Mouse (Mus musculus) splenic B cell, adult 2 months (primary cell): Measurements from ENCODE around the gene Gsta3.
"Not testable (repeated sequence)": the region's sequence is repeated elsewhere in the genome, so short reads cannot be mapped to it uniquely, and the experiment has no call there.

Experiments used
- DNase-seq: peaks from one replicate; pipeline ENCODE4 v3.0.0-alpha.2; 2011; ENCODE audit warnings: low read depth, low spot score
- H3K27me3 ChIP-seq: 2 replicates; pipeline ENCODE4 v1.6.1; 2012; ENCODE audit warnings: mild to moderate bottlenecking, low read length, moderate library complexity, mixed read lengths; ENCODE audit not compliant: control insufficient read depth, poor library complexity, insufficient read depth, severe bottlenecking
- H3K36me3 ChIP-seq: 2 replicates; pipeline ENCODE4 v1.6.1; 2012; ENCODE audit warnings: mild to moderate bottlenecking, low read length, moderate library complexity, mixed read lengths; ENCODE audit not compliant: control insufficient read depth, poor library complexity, insufficient read depth, severe bottlenecking

Gsta3 gene

DNA sequence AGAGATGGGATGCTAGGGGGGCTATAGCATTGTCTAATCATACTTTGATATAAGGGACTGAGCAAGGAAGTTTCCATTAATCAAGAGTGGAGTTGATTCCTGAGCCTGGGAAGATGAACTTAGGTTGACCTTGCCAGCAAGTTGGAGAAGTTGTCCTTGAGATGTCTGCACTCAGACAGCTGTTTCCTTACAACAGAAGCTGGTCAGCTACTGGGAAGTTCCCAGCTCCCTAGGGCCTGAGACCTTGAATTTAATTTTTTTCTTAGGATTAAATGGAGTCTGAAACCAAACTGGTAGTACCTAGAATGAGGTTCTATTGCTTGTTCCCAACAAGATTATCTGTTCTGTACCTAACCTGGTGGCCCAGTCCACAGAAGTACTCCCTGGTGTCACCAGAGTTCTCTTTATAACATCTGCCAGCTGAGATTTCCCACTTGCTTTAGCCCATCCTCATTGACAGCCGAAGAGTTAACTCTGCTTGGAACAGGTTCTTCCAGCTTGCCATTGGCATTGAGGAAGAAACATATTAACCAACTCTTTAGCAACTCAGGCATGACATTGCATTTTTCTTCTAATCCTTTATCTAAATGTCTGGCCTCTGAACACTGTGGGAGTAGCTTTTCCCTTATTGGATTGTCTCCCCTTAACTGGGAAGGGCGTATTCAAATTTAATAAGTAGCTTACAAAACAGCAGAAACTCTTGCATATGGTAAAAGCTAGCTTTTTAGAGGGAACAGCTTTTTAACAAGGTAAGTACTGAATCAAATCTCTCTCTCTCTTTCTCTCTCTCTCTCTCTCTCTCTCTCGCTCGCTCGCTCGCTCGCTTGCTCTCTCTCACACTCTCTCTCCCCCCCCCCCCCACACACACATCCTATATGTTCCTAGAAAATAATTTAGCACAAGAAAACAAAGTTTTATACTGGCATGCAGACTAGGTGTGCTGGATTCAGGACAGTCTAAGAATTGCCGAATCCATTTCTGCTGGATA is at the start of gene Gsta3:
Gsta3 (plus strand) TSS at position 679 of the 988 bp plus-strand sequence.
- H3K27me3 ChIP-seq = no peaks in the 10 kb centered on the region

DNA sequence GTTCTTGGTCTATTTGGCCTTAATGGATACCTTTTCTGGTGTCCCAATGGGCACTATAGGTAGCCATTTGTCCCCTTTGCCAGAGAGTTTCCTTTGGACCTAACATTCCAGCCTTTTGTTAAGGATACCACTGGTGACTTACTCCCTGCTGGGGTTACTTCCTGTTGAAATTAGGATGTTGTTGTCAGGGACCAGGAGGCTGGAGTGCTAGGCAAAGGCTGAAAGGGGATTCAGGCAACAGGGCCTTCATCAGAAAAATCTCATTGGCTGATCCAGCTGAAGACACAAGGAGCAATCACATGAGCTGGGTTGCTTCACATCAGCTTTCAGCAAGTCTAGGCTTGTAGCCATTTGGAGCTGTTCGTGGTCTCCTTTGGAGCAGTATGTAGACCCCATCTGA is 34.1 kb upstream of the Gsta3 start:
- H3K27me3 ChIP-seq = no peaks in the 10 kb centered on the region
- no peak for DNase-seq
- no peaks in the 10 kb centered on the region for H3K36me3 ChIP-seq

More for the DNA sequence above, at the start of gene Gsta3:
- H3K36me3 ChIP-seq = no peaks in the 10 kb centered on the region
- DNase-seq = no peak

DNA sequence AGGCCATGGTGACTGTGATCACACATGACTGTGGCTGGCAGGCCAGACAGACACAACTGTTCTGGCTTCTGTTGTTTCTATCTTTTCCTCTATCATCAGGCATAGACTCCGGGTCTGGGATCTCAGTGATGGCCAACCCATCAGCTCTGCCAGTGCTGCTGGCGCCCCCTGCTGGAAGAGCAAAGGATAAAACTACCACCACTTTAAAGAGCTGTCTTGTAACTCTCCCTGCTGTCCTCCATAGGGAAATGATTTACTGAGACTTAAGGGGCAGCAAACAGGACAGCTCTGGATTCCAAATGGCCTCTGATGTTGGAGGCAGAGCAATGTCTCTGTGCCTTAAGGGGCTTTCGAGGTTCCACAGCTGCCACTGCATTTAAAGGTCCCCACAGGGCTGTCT is 26.9 kb upstream of the Gsta3 start:
- H3K36me3 ChIP-seq, DNase-seq, H3K27me3 ChIP-seq: not testable (repeated sequence)

DNA sequence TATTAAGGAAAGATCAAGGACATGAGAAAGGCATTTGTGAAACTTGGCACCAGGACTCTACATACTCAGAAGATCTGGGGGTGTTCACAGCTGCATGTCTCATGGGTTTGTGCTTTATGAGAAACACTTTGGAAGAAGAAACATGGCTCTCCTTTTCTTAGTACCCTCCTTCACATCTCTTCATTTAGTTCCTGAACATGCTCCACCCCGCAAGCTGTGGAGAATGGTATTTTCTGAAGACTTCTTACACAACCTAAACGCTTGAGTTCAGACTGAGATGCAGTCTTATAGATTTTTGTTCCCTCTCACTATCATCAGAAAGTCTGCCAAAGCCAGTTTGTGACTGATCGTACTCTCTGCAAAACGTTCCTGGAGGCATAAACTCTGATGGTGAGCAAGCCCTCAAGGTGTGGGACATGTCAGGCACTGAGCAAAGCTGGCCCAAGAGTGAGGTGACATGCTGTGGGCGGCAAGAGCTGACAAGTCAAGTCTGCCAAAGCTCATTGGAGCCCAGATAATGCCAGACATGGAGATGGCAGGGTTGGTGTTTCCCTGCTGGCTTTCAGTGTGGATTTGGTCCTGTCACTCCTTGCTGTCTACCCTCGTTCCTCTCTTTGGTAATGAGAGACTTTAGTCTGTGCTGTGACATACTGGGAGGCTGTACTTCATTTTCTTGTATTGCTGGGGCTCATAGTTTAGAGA is 26.2 kb upstream of the Gsta3 start:
- not testable (repeated sequence) for H3K27me3 ChIP-seq, H3K36me3 ChIP-seq, DNase-seq

DNA sequence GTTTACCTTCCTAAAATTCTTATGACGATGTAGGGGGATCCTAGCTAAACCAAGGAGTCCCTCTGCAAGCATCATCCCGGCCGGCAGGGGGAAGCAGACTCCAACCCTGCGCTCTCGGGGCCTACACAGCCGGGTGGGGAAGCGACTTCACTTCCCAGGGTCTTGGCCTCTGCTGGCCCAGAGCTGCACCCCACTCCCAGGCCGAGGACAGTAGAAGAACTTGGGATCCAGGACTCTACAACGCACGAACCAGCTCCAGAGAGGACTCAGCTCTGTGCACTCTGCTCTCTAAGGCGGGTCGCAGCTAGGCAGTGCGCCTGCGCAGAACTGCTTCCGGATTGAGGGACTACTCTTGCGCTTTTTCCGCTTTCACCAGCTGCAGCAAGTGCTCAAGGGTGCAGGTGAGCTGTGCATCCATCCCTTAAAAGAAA is 21.9 kb upstream of the Gsta3 start, which contains the start of gene Tmem14a:
Tmem14a (plus strand) TSS at position 87 of the 431 bp plus-strand sequence.
- H3K36me3 ChIP-seq = no peaks in the 10 kb centered on the region
- peak; percentile 91 for DNase-seq

DNA sequence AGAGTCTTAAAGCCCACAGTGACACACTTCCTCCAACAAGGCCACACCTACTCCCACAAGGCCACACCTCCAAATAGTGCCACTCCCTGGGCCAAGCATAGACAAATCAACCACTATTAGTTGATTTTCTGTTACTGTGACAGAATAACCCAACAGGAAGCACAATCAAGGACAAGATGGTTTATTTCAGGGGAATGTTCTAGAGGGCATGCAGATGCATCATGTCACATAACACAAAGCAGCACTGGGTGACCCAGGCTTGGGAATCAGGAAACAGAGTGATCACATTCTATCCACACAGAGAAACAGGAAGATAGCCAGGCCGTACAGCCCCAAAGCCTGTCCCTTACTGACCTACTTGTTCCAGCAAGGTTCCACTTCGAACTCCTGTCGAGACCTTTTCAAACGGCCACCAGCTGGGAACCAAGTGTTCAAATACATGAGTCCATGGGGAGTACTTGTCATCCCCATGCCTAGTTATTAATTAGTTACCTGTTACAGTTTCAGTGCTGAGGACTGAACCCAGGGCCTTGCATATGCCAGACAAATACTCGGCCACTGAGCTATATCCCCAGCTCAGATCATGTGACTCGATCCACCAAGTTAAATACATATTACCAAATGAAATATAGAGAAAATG is 12.5 kb upstream of the Gsta3 start:
- no peak for DNase-seq
- H3K27me3 ChIP-seq = no peaks in the 10 kb centered on the region
- no peaks in the 10 kb centered on the region for H3K36me3 ChIP-seq

More for the DNA sequence above, 21.9 kb upstream of the Gsta3 start, which contains the start of gene Tmem14a:
- no peaks in the 10 kb centered on the region for H3K27me3 ChIP-seq

DNA sequence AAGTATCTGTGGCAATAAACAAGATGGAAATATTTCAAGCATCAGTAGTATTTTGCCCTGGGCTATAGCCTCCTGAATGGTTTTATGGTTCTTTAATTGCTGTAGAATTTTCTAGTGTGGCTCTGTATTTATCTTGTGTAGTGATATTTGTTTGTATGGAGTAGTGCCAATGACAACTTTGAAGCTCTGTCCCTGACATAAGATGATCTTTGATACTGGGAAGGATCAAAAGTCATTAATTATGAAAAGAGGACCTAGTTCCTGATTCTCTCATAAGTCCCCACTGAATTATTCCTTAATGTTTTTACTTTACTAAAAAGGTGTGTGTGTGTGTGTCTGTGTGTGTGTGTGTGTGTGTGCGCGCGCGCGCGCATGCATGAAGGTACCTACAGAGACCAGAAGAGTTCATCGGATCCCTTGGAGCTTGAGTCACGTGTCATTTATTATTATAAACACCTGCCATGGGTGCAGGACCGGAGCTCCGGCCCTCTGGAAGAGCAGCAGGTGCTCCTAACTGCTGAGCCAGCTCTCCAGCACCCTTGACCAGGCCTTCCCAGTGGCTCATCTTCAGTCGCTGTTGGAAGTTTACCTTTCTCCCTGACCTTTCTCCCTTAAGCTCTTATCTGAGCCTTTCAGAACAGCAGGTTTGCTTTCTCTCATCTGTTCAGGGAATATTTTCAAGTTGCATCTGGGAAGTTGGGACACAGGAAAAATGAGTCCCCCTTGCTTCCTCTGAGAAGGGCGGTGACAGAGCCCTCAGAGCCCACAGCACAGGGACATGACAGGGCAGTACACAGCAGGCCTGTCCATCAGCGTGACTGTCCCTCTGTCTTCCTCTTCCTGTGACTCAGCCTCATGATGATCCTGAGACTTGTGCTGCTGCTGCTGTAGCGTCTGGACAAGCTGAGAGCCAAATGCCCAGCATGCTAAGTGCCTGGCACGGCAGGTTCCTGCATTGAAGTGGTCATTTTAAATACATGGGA is 11.4 kb upstream of the Gsta3 start:
- not testable (repeated sequence) for H3K27me3 ChIP-seq, DNase-seq, H3K36me3 ChIP-seq

DNA sequence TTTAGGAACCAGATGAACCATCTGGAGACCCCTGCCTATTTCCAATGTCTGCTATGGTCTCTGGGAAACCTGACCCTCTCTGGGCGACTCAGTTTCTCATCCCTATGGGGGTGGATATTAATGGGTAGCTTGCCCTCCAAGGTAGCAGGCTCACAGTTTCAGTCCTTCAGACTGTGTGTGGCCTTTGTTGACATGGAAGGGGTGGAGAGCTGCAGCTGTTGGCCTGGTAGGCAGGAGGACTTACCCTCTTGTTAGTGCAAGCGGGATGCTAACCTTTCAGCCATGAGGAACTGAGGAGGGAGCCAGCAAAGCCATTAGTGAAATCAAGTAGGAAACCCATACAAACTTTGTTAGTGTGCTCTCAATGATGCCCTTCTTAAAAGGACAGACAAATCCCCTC is 10.0 kb upstream of the Gsta3 start:
- Histone ChIP-seq H3K36me3 (no peaks in the 10 kb centered on the region), H3K27me3 (no peaks in the 10 kb centered on the region)
- no peak for DNase-seq

DNA sequence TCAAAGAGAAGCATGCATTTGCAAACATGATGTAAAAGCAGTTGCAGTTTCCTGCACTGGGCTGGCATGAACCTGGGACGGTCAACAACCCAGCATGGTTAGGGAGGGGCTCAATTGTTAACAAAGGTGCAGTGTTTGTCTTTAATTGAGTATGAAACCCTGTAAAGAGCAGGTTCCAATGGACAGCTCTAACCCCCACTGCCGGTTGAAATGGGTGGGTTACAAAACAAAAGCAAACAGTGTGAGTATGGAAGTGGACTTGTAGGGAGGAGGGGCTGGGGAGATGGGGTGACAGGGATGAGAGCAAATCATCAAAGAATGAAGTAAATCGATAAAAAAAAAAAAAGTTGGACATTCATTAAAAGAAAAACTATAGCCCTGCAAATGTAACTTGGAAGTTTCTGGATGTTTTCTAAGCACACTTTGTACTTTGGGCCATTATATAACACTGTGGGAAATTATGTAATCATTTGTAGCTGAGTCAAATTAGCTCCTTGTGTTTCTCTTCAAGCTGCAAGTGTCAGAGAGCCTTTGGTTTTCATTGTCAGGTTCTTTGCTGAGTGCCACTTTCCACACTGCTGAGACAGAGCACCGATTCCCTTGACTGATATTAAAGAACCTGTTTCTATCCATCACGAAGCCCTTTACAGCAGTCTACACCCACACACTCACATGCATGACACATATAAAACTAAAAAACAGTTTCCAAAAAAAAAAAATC is 8.5 kb upstream of the Gsta3 start:
- no peak for DNase-seq
- H3K36me3 ChIP-seq = no peaks in the 10 kb centered on the region
- no peaks in the 10 kb centered on the region for H3K27me3 ChIP-seq

DNA sequence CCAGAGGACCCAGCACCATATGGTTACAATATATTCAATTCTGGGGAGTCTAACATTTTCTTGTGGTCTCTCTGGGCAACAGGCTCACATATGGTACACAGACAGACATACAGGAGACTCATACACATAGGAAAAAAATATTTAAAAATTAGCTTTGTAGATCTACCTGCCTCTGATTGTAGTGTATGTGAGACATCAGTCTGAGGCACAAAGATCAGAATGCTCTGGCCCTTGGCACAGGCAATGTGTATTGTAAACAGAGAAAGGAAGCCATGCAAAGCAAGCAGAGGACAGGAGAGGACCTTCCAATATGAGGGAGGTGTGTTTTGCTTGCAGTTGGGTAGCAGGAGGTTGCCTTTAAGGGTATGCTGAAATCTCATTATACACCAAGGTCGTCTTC is 7.9 kb upstream of the Gsta3 start:
- no peak for DNase-seq
- Histone ChIP-seq H3K36me3 (no peaks in the 10 kb centered on the region), H3K27me3 (no peaks in the 10 kb centered on the region)

DNA sequence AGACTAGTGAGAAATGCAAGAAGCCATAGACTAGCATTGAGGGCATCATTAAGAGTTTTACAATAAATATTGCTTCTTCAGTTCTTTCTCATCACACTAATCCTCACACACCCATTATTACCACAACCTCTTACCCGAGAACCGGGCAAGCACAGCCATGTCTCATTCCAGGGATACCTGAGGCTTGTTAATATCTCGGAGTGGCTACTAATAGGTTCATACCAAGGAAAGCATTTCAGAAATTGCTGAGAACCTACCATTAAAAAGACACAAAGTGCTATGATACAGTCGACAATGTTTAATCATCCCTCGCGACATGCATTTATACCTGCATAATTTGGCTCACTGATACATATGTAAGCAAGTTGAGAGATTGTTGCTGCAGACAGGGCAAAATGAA is 5.0 kb upstream of the Gsta3 start:
- Histone ChIP-seq H3K27me3 (no peaks in the 10 kb centered on the region), H3K36me3 (no peaks in the 10 kb centered on the region)
- no peak for DNase-seq

DNA sequence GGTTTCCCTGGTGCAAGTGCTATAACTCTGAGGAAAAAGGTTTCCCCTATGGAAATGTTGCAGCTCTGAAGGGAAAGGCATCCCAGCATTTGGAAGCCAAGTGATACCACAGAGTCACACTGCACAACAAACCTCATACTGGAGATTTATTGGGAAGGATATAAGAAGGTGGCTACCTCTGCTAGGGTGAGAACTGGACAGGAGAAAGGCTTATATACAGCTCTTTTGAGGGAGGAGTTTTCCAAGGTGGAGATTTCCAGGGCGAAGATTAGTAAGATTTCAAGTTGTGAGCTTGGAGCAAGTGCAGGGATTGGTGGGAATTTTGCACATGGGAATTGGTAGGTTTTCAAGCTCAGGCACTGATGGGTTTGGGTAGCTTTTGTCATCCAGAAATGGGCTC is 707 bp downstream of the Gsta3 start:
- Histone ChIP-seq H3K36me3 (no peaks in the 10 kb centered on the region), H3K27me3 (no peaks in the 10 kb centered on the region)
- DNase-seq = no peak

DNA sequence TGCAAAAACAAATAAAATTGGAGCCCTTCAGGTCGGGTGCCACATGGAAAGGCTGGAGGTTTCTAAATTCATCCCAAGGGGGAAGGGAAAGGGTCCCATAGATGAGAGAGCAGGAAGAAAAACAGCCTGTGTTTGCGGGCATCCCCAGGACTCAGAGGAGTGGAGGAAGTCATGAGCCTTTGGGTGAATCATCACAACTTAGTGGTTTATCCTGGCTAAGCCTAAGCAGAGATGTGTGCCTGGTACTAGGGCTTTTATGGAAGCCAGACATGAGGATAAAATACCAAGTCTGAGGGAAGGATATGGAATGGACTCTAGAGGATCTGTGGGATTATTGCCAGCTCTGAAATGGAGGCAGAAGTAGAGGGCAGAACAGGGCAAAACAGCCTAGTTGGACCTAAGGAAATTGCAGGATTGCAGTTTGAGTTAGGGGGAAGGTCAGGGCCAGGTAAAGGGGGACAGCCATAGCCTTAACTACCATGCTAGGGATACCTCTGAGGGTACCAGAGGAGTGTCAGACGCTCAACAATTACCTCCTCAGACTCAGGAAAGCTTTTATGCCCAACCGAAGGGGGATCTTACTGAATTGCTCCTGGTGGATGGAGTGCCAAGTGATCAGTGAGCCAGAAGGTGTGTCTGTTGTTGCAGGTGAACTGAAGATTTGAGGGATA is 4.0 kb downstream of the Gsta3 start:
- no peak for DNase-seq
- H3K27me3 ChIP-seq = no peaks in the 10 kb centered on the region
- no peaks in the 10 kb centered on the region for H3K36me3 ChIP-seq
